Mouse (Mus musculus): ENCODE measurements around the gene Dync1i1.

- TF ChIP-seq POLR2A (IDR thresholded peaks at IDR 0.05; ENCODE audit: low read depth, low read length) = no peak
- TF ChIP-seq CTCF (IDR thresholded peaks at IDR 0.05; ENCODE audit: borderline replicate concordance, insufficient read depth, low read length) = no peak
Measured at GRCm38 (mm10) chr6:5854048-5854836, 128.8 kb downstream of the Dync1i1 start.
